Mouse (Mus musculus): ENCODE results near the gene Pan3. TPM values are rescaled to one million over a fixed set of nuclear protein-coding genes. Genes with fewer than 3 reads are reported as not detected.

Gene Pan3
- polyA plus RNA-seq, 1 experiment from 2014 or later = 56.1 TPM

DNA sequence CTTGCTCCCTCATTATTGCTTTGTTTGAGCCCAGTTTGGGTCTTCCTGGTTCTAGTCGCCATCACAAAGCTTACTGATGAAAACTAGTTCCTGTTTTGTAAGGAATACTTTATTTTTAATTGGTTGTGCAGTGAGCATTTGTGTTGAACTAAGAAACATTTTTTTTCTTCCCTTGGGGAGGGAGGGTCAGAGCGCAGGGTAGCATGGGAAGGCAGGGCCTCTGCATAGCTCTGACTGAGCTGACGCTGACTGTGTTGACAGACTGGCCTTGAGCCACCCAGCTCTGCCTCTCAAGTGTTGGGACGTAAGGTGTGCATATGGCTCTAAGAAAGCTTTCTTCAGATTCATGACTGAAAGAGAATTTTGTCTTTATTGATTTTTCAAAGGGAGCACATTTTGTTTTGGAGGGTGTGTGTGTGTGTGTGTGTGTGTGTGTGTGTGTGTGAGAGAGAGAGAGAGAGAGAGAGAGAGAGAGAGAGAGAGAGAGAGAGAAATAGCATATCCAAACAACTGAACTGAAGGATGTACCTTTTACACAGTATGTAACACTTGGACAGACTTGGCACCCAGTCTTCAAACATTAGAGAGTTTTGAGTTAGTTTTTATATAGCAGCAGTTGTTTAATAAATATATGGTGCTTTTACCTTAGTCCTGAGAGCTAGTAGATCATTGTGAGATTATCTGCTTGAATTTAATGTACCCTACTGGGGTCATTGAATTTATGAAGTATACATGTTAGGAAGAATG lies 30.0 kb downstream of the Pan3 start:
- 68% methylated on average over 4 of the region's 4 CpGs for WGBS
- Histone ChIP-seq H3K9me3 (no peaks in the 10 kb centered on the region), H3K36me3 (peaks cover 8% of the 10 kb centered on the region), H3K4me1 (no peaks in the 10 kb centered on the region), H3K4me3 (no peak overlapping the region), H3K27ac (replicated peaks) (no peak overlapping the region), H3K27me3 (no peaks in the 10 kb centered on the region), H3K4me2 (replicated peaks) (no peak overlapping the region), H3K9ac (replicated peaks) (no peak overlapping the region)
- no peak for ATAC-seq (ENCODE audit: low FRiP score, low read depth)

DNA sequence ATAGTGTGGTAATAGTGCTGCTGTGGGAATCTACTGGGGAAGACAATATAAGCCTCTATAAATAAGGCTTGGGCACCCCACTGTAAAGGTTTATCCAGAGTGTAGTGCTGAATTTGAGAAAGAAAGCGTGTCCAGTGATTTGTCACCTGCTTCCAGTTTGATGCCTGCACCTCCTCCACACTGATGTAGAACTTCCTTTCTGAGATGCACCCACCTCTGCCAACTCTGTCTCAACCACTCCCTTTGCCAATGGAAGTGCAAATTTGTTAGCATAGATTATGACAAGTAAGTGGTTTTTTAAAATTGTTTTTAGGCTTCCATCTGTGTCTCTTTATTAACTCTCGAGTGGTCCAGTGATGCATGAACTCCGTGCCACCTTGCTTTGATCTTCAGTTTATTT lies 33.3 kb downstream of the Pan3 start:
- Histone ChIP-seq H3K4me2 (replicated peaks) (no peak overlapping the region), H3K27ac (replicated peaks) (no peak overlapping the region), H3K4me3 (no peak overlapping the region), H3K4me1 (no peaks in the 10 kb centered on the region), H3K9ac (replicated peaks) (no peak overlapping the region), H3K36me3 (peaks cover 11% of the 10 kb centered on the region), H3K27me3 (no peaks in the 10 kb centered on the region), H3K9me3 (no peaks in the 10 kb centered on the region)
- ATAC-seq (ENCODE audit: low FRiP score, low read depth) = no peak
- 81% methylated on average over 3 of the region's 3 CpGs for WGBS

GRCm38 (mm10) chr5:147466361-147466760 lies 36.4 kb downstream of the Pan3 start:
- Histone ChIP-seq H3K9ac (replicated peaks) (no peak overlapping the region), H3K27ac (replicated peaks) (no peak overlapping the region), H3K4me3 (no peak overlapping the region), H3K4me1 (no peaks in the 10 kb centered on the region), H3K9me3 (no peaks in the 10 kb centered on the region), H3K4me2 (replicated peaks) (no peak overlapping the region), H3K27me3 (no peaks in the 10 kb centered on the region), H3K36me3 (peaks cover 11% of the 10 kb centered on the region)
- ATAC-seq (ENCODE audit: low FRiP score, low read depth) = no peak

DNA sequence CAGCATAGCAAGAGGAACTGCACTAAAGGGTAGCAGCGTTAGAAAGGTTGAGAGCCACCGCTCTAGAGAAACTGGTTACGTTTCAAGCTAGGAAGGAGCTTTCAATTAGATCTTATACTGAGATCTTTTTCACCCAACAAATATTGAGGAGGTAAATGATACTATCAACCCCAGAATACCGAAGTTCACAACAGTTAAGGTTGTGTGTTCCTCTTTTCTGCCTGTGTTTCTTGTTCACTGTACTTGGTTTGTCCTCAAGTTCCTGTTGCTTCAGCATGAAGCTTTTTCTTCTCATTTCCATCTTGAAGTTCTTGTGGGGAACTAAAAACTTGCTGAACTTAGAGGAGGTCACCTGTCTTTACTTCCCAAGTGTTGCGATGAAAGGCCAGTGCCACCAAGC lies 41.2 kb downstream of the Pan3 start:
- H3K9me3 ChIP-seq = no peaks in the 10 kb centered on the region
- H3K27me3 ChIP-seq = no peaks in the 10 kb centered on the region
- peaks cover 11% of the 10 kb centered on the region for H3K36me3 ChIP-seq
- H3K4me3 ChIP-seq = no peak overlapping the region
- H3K4me1 ChIP-seq = no peaks in the 10 kb centered on the region
- 99% methylated on average over 5 of the region's 5 CpGs for WGBS
- H3K4me2 ChIP-seq (replicated peaks) = no peak overlapping the region
- H3K9ac ChIP-seq (replicated peaks) = no peak overlapping the region
- ATAC-seq (ENCODE audit: low FRiP score, low read depth) = no peak
- H3K27ac ChIP-seq (replicated peaks) = no peak overlapping the region

DNA sequence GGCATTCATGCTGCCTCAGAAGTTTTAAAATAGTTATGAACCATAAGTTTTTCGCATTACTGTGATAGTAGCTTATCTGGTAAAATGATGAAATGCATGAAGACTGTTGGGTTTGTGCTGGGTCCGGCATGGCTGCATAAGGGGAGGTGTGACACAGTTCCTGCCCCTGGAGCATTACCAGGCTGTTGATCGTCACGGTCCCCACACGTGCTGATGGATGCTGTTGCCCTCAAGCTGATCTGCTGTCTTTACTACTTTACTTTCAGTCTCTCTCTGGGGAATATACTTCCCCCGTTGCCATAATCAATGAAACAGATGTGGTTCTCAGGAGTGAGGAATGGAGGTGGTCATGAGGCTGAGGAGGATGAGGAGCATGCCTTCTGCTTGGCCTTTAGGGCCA lies 43.1 kb downstream of the Pan3 start:
- H3K36me3 ChIP-seq = no peaks in the 10 kb centered on the region
- H3K4me3 ChIP-seq = no peak overlapping the region
- no peak overlapping the region for H3K4me2 ChIP-seq (replicated peaks)
- no peak overlapping the region for H3K9ac ChIP-seq (replicated peaks)
- H3K27me3 ChIP-seq = no peaks in the 10 kb centered on the region
- no peaks in the 10 kb centered on the region for H3K4me1 ChIP-seq
- WGBS = 84% methylated on average over 6 of the region's 6 CpGs
- no peaks in the 10 kb centered on the region for H3K9me3 ChIP-seq
- no peak overlapping the region for H3K27ac ChIP-seq (replicated peaks)
- no peak for ATAC-seq (ENCODE audit: low FRiP score, low read depth)

DNA sequence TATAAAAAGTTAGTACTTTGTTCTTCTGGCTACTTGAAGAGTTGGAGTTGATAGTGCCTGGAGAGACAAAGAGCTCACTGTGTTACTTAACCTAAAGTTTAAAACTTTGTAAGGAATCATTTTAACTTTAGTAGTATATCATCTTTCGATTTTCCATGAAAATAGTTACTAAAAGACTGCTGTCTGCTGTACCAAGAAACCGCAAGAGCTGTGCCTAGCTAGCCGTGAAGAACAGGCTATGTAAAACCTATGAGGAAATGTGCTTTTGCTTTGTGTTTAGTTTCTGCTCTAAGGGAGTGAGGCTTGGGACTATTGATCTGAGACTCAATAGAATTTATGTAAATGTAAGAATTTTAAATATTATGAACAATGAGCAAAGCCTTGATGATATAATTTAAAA lies 43.9 kb downstream of the Pan3 start:
- H3K9me3 ChIP-seq = no peaks in the 10 kb centered on the region
- no peaks in the 10 kb centered on the region for H3K27me3 ChIP-seq
- H3K4me1 ChIP-seq = no peaks in the 10 kb centered on the region
- ATAC-seq (ENCODE audit: low FRiP score, low read depth) = no peak
- no peak overlapping the region for H3K4me2 ChIP-seq (replicated peaks)
- no peaks in the 10 kb centered on the region for H3K36me3 ChIP-seq
- no peak overlapping the region for H3K9ac ChIP-seq (replicated peaks)
- WGBS = 92% methylated on average over 3 of the region's 3 CpGs
- no peak overlapping the region for H3K4me3 ChIP-seq
- no peak overlapping the region for H3K27ac ChIP-seq (replicated peaks)

DNA sequence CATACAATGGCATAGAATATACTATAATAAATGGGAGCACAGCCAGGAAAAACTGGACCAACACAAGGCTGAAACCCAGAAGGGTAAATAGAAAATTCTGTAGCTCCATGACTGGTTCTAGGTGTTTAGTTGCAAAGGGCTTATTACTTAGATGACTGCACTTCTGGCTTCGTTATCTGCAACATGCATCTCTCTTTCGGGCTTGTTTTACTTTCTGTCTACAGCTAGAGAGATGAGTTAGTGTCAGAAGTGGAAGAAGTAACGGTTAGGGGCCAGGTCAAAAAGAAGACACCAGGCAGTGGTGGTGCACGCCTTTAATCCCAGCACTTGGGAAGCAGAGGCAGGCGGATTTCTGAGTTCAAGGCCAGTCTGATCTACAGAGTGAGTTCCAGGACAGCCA lies 46.1 kb downstream of the Pan3 start:
- no peak for ATAC-seq (ENCODE audit: low FRiP score, low read depth)
- no peaks in the 10 kb centered on the region for H3K36me3 ChIP-seq
- H3K27me3 ChIP-seq = no peaks in the 10 kb centered on the region
- H3K4me1 ChIP-seq = no peaks in the 10 kb centered on the region
- no peaks in the 10 kb centered on the region for H3K9me3 ChIP-seq
- H3K4me3 ChIP-seq = no peak overlapping the region
- no peak overlapping the region for H3K4me2 ChIP-seq (replicated peaks)
- no peak overlapping the region for H3K27ac ChIP-seq (replicated peaks)
- H3K9ac ChIP-seq (replicated peaks) = no peak overlapping the region
- 98% methylated on average over 5 of the region's 5 CpGs for WGBS

DNA sequence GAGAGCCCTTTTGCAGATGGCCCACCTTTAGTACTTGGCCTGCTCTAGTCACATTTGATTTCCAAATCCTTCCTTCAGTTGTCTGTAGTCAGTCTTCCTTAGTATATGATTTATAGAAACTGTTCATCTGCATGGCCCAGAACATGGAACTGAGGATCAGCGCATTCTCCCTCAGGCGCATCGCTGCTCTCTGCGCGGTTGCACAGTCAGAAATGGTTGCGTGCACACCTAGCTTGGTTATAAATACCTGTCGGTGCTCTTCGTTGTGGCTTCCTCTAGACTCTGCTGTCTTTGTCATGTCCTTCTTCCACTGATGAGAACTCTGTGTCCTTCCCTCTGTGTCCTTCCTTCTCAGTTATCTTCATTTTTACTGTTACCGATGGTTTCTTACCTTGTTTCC lies 47.1 kb downstream of the Pan3 start:
- H3K9ac ChIP-seq (replicated peaks) = no peak overlapping the region
- H3K4me3 ChIP-seq = no peak overlapping the region
- WGBS = 96% methylated on average over 9 of the region's 9 CpGs
- H3K4me2 ChIP-seq (replicated peaks) = no peak overlapping the region
- ATAC-seq (ENCODE audit: low FRiP score, low read depth) = no peak
- H3K4me1 ChIP-seq = no peaks in the 10 kb centered on the region
- no peaks in the 10 kb centered on the region for H3K36me3 ChIP-seq
- no peak overlapping the region for H3K27ac ChIP-seq (replicated peaks)
- no peaks in the 10 kb centered on the region for H3K27me3 ChIP-seq
- no peaks in the 10 kb centered on the region for H3K9me3 ChIP-seq

GRCm38 (mm10) chr5:147479341-147479740 lies 49.4 kb downstream of the Pan3 start:
- no peak for ATAC-seq (ENCODE audit: low FRiP score, low read depth)
- Histone ChIP-seq H3K27ac (replicated peaks) (no peak overlapping the region), H3K4me2 (replicated peaks) (no peak overlapping the region), H3K4me1 (no peaks in the 10 kb centered on the region), H3K36me3 (no peaks in the 10 kb centered on the region), H3K4me3 (no peak overlapping the region), H3K9me3 (no peaks in the 10 kb centered on the region), H3K9ac (replicated peaks) (no peak overlapping the region), H3K27me3 (no peaks in the 10 kb centered on the region)
- WGBS = 97% methylated on average over 2 of the region's 2 CpGs

DNA sequence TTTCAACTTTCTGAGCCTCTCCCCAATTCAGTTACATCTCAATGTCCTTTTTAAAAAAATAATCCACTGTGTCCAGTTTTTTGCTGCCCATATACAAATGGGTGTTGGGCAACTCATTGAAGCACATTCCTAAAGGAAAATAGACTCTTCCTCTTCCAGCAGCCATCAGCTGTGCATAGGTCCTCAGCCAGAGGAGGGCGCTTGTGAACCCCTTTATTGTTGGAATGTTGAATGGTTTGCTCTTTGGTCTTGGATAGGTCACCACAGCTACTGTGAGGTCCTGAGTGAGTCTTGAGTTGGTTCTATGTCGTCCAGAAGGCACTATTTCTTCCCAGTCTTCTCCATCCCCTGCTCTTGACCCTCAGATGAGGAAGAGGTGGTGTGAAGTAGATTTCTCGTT lies 54.2 kb downstream of the Pan3 start:
- H3K36me3 ChIP-seq = no peaks in the 10 kb centered on the region
- H3K4me2 ChIP-seq (replicated peaks) = no peak overlapping the region
- H3K4me3 ChIP-seq = no peak overlapping the region
- H3K27ac ChIP-seq (replicated peaks) = no peak overlapping the region
- no peak overlapping the region for H3K9ac ChIP-seq (replicated peaks)
- H3K9me3 ChIP-seq = no peaks in the 10 kb centered on the region
- no peak for ATAC-seq (ENCODE audit: low FRiP score, low read depth)
- no peaks in the 10 kb centered on the region for H3K4me1 ChIP-seq
- H3K27me3 ChIP-seq = no peaks in the 10 kb centered on the region
- 68% methylated on average over 3 of the region's 3 CpGs for WGBS

DNA sequence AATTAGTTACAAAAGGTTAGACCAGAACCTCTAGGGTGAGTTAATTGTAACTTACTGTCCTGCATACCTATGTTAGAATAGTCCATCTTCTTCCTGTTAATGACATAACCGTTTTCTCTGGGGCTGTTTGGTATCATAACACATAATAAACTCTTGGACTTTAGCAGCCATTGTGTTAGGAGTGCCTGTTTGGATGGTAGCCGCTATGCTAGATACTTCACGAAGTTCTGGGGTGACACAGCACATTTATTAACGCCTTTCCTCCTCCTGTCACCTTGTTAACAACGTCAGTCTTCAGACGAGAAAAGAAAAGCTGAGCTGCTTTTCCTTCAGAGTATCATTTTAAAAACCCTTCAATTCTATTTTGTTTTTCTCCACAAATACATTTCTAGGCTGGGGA lies 59.3 kb downstream of the Pan3 start:
- Histone ChIP-seq H3K36me3 (no peaks in the 10 kb centered on the region; the same call in 1 of the 2 replicates), H3K4me1 (no peaks in the 10 kb centered on the region), H3K4me3 (no peak overlapping the region), H3K4me2 (replicated peaks) (no peak overlapping the region), H3K27me3 (no peaks in the 10 kb centered on the region), H3K9me3 (no peaks in the 10 kb centered on the region), H3K27ac (replicated peaks) (no peak overlapping the region), H3K9ac (replicated peaks) (no peak overlapping the region)
- ATAC-seq (ENCODE audit: low FRiP score, low read depth) = no peak
- 91% methylated on average over 6 of the region's 6 CpGs for WGBS

- no peaks in the 10 kb centered on the region for H3K4me1 ChIP-seq
- no peak for ATAC-seq (ENCODE audit: low FRiP score, low read depth)
- 91% methylated on average over 5 of the region's 5 CpGs for WGBS
These were observed 60.9 kb downstream of the Pan3 start for GRCm38 (mm10) chr5:147490907-147491306.

GRCm38 (mm10) chr5:147492511-147492910 lies 62.5 kb downstream of the Pan3 start:
- 88% methylated on average over 3 of the region's 3 CpGs for WGBS
- Histone ChIP-seq H3K27me3 (no peaks in the 10 kb centered on the region), H3K9me3 (no peaks in the 10 kb centered on the region), H3K36me3 (no peaks in the 10 kb centered on the region; the same call in 1 of the 2 replicates), H3K4me2 (replicated peaks) (no peak overlapping the region), H3K9ac (replicated peaks) (no peak overlapping the region), H3K4me3 (no peak overlapping the region), H3K27ac (replicated peaks) (no peak overlapping the region), H3K4me1 (no peaks in the 10 kb centered on the region)
- ATAC-seq (ENCODE audit: low FRiP score, low read depth) = no peak

More at GRCm38 (mm10) chr5:147490907-147491306, 60.9 kb downstream of the Pan3 start:
- H3K36me3 ChIP-seq = no peaks in the 10 kb centered on the region; the same call in 1 of the 2 replicates
- H3K4me2 ChIP-seq (replicated peaks) = no peak overlapping the region
- H3K27ac ChIP-seq (replicated peaks) = no peak overlapping the region
- H3K4me3 ChIP-seq = no peak overlapping the region
- no peaks in the 10 kb centered on the region for H3K9me3 ChIP-seq
- H3K9ac ChIP-seq (replicated peaks) = no peak overlapping the region
- no peaks in the 10 kb centered on the region for H3K27me3 ChIP-seq
